2 mouse cellular contexts compared by ENCODE assay signal in the genomic region with DNA sequence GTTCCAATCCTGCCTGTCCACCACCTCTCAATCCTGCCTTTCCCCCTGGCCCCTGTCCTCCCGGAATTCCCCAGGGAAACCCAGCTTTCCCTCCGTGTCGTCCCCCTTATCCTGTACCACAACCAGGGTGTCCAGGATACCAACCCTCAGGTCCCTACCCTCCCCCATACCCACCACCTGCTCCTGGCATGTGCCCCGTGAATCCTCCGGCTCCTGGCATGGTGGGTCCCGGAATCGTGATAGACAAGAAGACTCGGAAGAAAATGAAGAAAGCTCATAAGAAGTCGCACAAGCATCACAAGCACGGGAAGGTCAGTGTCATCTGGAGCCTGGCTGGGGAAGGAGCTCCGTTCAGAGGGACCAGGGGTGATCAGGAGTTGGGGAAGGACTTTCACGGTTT.
TF ChIP-seq lines count a peak whose summit lies in the region.

No protein-coding gene starts in this region.

TF ChIP-seq in CH12.LX, 34 proteins besides CTCF, POLR2A, EP300 and RAD21:
- TF ChIP-seq ELF1 (IDR thresholded peaks at IDR 0.05; ENCODE audit: low read depth, low read length) = no peak
- TF ChIP-seq E2F4 (IDR thresholded peaks at IDR 0.05; ENCODE audit: insufficient replicate concordance, low read depth, low read length) = no peak
- TF ChIP-seq JUN (IDR thresholded peaks at IDR 0.05; ENCODE audit: insufficient read depth, low read depth, low read length) = no peak
- TF ChIP-seq ZKSCAN1 (IDR thresholded peaks at IDR 0.05; ENCODE audit: borderline replicate concordance, low read depth, low read length) = no peak
- no peak for TF ChIP-seq MYC (IDR thresholded peaks at IDR 0.05; ENCODE audit: low read depth, low read length)
- no peak for TF ChIP-seq MEF2A (IDR thresholded peaks at IDR 0.05; ENCODE audit: borderline replicate concordance, low read depth, low read length)
- no peak for TF ChIP-seq UBTF (IDR thresholded peaks at IDR 0.05; ENCODE audit: low read depth, low read length)
- no peak for TF ChIP-seq CHD1 (IDR thresholded peaks at IDR 0.05; ENCODE audit: low read depth, low read length)
- TF ChIP-seq NRF1 (IDR thresholded peaks at IDR 0.05; ENCODE audit: low read depth, low read length) = no peak
- TF ChIP-seq RCOR1 (conservative IDR thresholded peaks at IDR 0.05; ENCODE audit: low read depth, low read length) = no peak
- TF ChIP-seq USF1 (IDR thresholded peaks at IDR 0.05; ENCODE audit: low read depth, low read length) = no peak
- no peak for TF ChIP-seq KAT2A (IDR thresholded peaks at IDR 0.05; ENCODE audit: insufficient replicate concordance, low read length)
- no peak for TF ChIP-seq JUND (conservative IDR thresholded peaks at IDR 0.05; ENCODE audit: low read depth, low read length)
TF ChIP-seq in CH12.LX: peak in this region for 0.

TF ChIP-seq in ES-E14, 5 proteins besides CTCF, POLR2A, EP300 and RAD21:
- no peak for TF ChIP-seq CHD2 (IDR thresholded peaks at IDR 0.05; ENCODE audit: low read depth, low read length)
- no peak for TF ChIP-seq MAFK (IDR thresholded peaks at IDR 0.05; ENCODE audit: insufficient read depth, low read depth, low read length)
- no peak for TF ChIP-seq ZNF384 (IDR thresholded peaks at IDR 0.05; ENCODE audit: low read depth, low read length)
- TF ChIP-seq ZC3H11A (IDR thresholded peaks at IDR 0.05; ENCODE audit: borderline replicate concordance, low read depth, low read length) = no peak
- TF ChIP-seq HCFC1 (IDR thresholded peaks at IDR 0.05; ENCODE audit: borderline replicate concordance, insufficient read depth, low read length) = no peak
